Mouse (Mus musculus) G1E (cell line): ENCODE data around the gene Sstr4.

Experiments used
- CTCF ChIP-seq: IDR thresholded peaks from 2 replicates; pipeline ENCODE4 v1.5.1; 2012; ENCODE audit warnings: low read depth, low read length, inconsistent platforms, mixed read lengths
- TAL1 ChIP-seq: conservative IDR thresholded peaks from 2 replicates; pipeline ENCODE4 v1.6.1; 2012; ENCODE audit warnings: low read depth, low read length, inconsistent platforms, mixed read lengths

GRCm38 (mm10) chr2:148441421-148441820 lies 46.3 kb downstream of the Sstr4 start:
- TF ChIP-seq CTCF (no peak), TAL1 (no peak)
